Mouse (Mus musculus) erythroblast, embryonic 14.5 days (primary cell): Measurements from ENCODE around the gene Sgip1.

ENCODE experiments used
- GATA1 ChIP-seq: IDR thresholded peaks from 2 replicates; pipeline ENCODE4 v1.6.1; 2012; ENCODE audit warnings: low read length, inconsistent platforms, mixed read lengths
- TAL1 ChIP-seq: IDR thresholded peaks from 3 replicates; pipeline ENCODE4 v1.6.1; 2012; ENCODE audit warnings: low read length, inconsistent platforms, mixed read lengths

DNA sequence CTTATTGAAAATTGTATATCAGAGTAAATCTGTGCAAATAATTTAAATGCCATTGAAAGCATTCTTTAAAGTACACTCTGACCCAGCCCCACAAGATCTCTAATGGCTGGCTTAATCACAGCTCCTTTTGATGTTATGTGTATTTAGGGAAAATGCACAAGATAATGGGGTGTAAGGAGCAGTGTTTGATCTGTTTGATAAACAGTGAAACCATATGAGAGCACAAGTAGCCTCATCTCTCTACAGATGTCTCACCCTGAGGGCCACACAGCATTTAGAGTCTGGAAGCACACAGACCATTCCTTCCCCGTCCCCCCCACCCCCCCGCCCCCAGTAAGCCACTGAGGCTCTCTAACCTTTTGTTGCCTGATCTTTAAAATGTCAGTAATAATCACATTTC, 87.4 kb downstream of the Sgip1 start:
- TF ChIP-seq GATA1 (no peak), TAL1 (no peak)
